Comparison of ENCODE assay signal across 11 mouse cellular contexts in the genomic region with DNA sequence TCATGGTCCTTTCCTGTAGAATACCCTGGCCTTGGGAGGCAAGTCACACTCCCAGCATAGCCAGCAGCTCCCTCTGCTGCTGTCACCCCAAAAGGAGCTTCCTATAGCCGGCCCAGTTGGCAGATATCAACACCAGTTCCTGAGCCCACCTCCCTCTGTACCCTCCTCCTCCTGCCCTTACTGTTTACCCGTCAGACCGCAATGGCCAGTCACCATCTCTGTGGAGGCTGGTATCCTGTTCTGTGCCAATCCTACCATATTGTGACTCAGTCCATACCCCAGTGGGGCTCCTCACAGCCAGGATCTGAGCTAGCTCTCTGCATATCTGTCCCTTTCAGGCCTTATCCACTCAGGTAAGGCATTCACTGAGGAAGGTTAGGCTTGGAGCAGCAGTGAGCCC.
"Had no signal": no experiment of that assay in that cellular context is flagged by ENCODE, and none has a peak within 500 bp of the region (broad histone marks: within the 10 kb centered on the region; RNA-seq: fewer than 3 reads in every experiment).

No protein-coding gene starts in this region.

- ATAC-seq: liver, postnatal 0 days; lung, postnatal 0 days; midbrain, embryonic 13.5 days; midbrain, embryonic 15.5 days had no signal

- DNase-seq: liver, postnatal 0 days; lung, adult 2 months; lung, postnatal 14 days; lung, postnatal 36 days; right cerebral cortex, postnatal 14 days; thymus, adult 2 months; thymus, postnatal 25 days; thymus, postnatal 4 days had no signal
